Mouse (Mus musculus) hindbrain, embryonic 14.5 days (tissue): ENCODE measurements at regions not wholly inside any gene's neighbourhood (a gene's known extent, or its start where the extent isn't known, plus 50 kb on each side); places are given as distances from the start of the nearest gene placed in this dataset.
A peak's percentile ranks its signal among the peaks of the same experiment; 100 is the strongest.

Experiments
- ATAC-seq: fragments of 200-750 bp; cut with Nextera tagmentation; 2 replicates; pipeline ENCODE4 v1.8.0; 2017; ENCODE audit warnings: moderate number of reproducible peaks, mild to moderate bottlenecking, moderate TSS enrichment, moderate library complexity; ENCODE audit not compliant: low FRiP score
- DNase-seq: peaks from one replicate; pipeline ENCODE4 v3.0.0-alpha.2; 2015; ENCODE audit warnings: low spot score
- H3K27ac ChIP-seq: fragments of 300-500 bp; sonication (generic); 2 replicates; pipeline ENCODE4 v1.5.1; 2014; ENCODE audit warnings: mild to moderate bottlenecking, moderate library complexity
- H3K27me3 ChIP-seq: fragments of 300-500 bp; sonication (generic); 2 replicates; pipeline ENCODE4 v1.6.1; 2014; ENCODE audit warnings: mild to moderate bottlenecking, low read length, mixed read lengths; ENCODE audit not compliant: control insufficient read depth, insufficient read depth
- H3K36me3 ChIP-seq: fragments of 300-500 bp; sonication (generic); replicated peaks from 2 replicates; pipeline ENCODE4 v1.6.1; 2014; ENCODE audit not compliant: control insufficient read depth, insufficient read depth
- H3K4me1 ChIP-seq: fragments of 300-500 bp; sonication (generic); replicated peaks from 2 replicates; pipeline ENCODE4 v1.6.1; 2014; ENCODE audit warnings: antibody characterized with exemption, low read length, mixed read lengths; ENCODE audit not compliant: control insufficient read depth, insufficient read depth
- H3K4me2 ChIP-seq: fragments of 300-500 bp; sonication (generic); replicated peaks from 2 replicates; pipeline ENCODE4 v1.6.1; 2014; ENCODE audit warnings: mild to moderate bottlenecking, moderate library complexity
- H3K4me3 ChIP-seq: fragments of 300-500 bp; sonication (generic); replicated peaks from 2 replicates; pipeline ENCODE4 v1.5.1; 2014; ENCODE audit warnings: mild to moderate bottlenecking, low read length
- H3K9ac ChIP-seq: fragments of 300-500 bp; sonication (generic); 2 replicates; pipeline ENCODE4 v1.6.1; 2014
- H3K9me3 ChIP-seq: fragments of 300-500 bp; sonication (generic); 2 replicates; pipeline ENCODE4 v1.6.1; 2016; ENCODE audit warnings: low read length; ENCODE audit not compliant: control insufficient read depth
- WGBS: fragments of 180-500 bp; shearing (Covaris S2); extraction: QIAGEN DNeasy Blood & Tissue Kit; methylation state at CpG from one replicate; pipeline ENCODE4 v1.1.7; 2014; 5-methylcytosine and 5-hydroxymethylcytosine counted together

GRCm38 (mm10) chr4:107749045-107749444 is 53.0 kb upstream of the Lrp8 start:
- peak; percentile 46 for DNase-seq
- ATAC-seq = no peak
- no peak overlapping the region for H3K4me2 ChIP-seq

GRCm38 (mm10) chr4:107750017-107750416 is 52.0 kb upstream of the Lrp8 start:
- Histone ChIP-seq H3K4me3 (no peak overlapping the region), H3K27me3 (no peaks in the 10 kb centered on the region), H3K36me3 (no peaks in the 10 kb centered on the region), H3K9ac (no peak overlapping the region), H3K9me3 (no peaks in the 10 kb centered on the region), H3K4me1 (peaks cover 14% of the 10 kb centered on the region), H3K4me2 (no peak overlapping the region), H3K27ac (no peak overlapping the region)
- DNase-seq (no peak), ATAC-seq (no peak)
- 50% methylated on average over 9 of the region's 9 CpGs for WGBS

More at GRCm38 (mm10) chr4:107749045-107749444, 53.0 kb upstream of the Lrp8 start:
- WGBS = 73% methylated on average over 8 of the region's 8 CpGs
- no peak overlapping the region for H3K4me3 ChIP-seq
- H3K9ac ChIP-seq = no peak overlapping the region
- H3K36me3 ChIP-seq = no peaks in the 10 kb centered on the region
- H3K9me3 ChIP-seq = no peaks in the 10 kb centered on the region
- no peak overlapping the region for H3K27ac ChIP-seq
- peaks cover 18% of the 10 kb centered on the region for H3K4me1 ChIP-seq
- no peaks in the 10 kb centered on the region for H3K27me3 ChIP-seq
